25 mouse cellular contexts compared by ENCODE assay signal in genomic region chr6:103859787-103860186, GRCm38 (mm10).
"Had no signal": no experiment of that assay in that cellular context is flagged by ENCODE, and none has a peak within 500 bp of the region (broad histone marks: within the 10 kb centered on the region; RNA-seq: fewer than 3 reads in every experiment).

No protein-coding gene starts in this region.

- H3K9me3 ChIP-seq: heart, embryonic 10.5 days; heart, embryonic 12.5 days; hindbrain, embryonic 10.5 days; hindbrain, embryonic 12.5 days; intestine, embryonic 15.5 days; limb, embryonic 10.5 days; limb, embryonic 12.5 days; liver, embryonic 13.5 days had no signal

- H3K27me3 ChIP-seq: heart, embryonic 12.5 days; hindbrain, embryonic 12.5 days; intestine, embryonic 15.5 days; limb, embryonic 12.5 days; liver, embryonic 13.5 days had no signal

- DNase-seq: gastrocnemius, adult 2 months; gastrocnemius, postnatal 10 days; gastrocnemius, postnatal 25 days; heart, adult 18-20 months; heart, postnatal 10 days; heart, postnatal 4 days; kidney, adult 18-20 months; kidney, postnatal 14 days; kidney, postnatal 36 days; liver; liver, embryonic 13.5 days had no signal

- H3K9ac ChIP-seq: heart, embryonic 12.5 days; hindbrain, embryonic 12.5 days; hindbrain, embryonic 14.5 days; intestine, embryonic 15.5 days; limb, embryonic 12.5 days; liver, embryonic 13.5 days had no signal

- H3K4me2 ChIP-seq: heart, embryonic 12.5 days; hindbrain, embryonic 12.5 days; hindbrain, embryonic 14.5 days; intestine, embryonic 15.5 days; limb, embryonic 12.5 days; liver, embryonic 11.5 days; liver, embryonic 13.5 days had no signal

- H3K27ac ChIP-seq: gastrocnemius, adult 2 months; heart, embryonic 10.5 days; hindbrain, embryonic 10.5 days; hindbrain, embryonic 12.5 days; hindbrain, embryonic 14.5 days; intestine, embryonic 15.5 days; layer of hippocampus, adult 2 months; left cerebral cortex, adult 2 months; limb, embryonic 10.5 days; limb, embryonic 12.5 days; liver, embryonic 13.5 days had no signal

- H3K4me1 ChIP-seq: heart, embryonic 10.5 days; heart, embryonic 12.5 days; hindbrain, embryonic 10.5 days; hindbrain, embryonic 12.5 days; intestine, embryonic 15.5 days; limb, embryonic 10.5 days; limb, embryonic 12.5 days; liver, embryonic 13.5 days had no signal

- H3K4me3 ChIP-seq: gastrocnemius, adult 2 months; heart, embryonic 10.5 days; heart, embryonic 12.5 days; hindbrain, embryonic 10.5 days; hindbrain, embryonic 12.5 days; intestine, embryonic 15.5 days; layer of hippocampus, adult 2 months; left cerebral cortex, adult 2 months; limb, embryonic 10.5 days; limb, embryonic 12.5 days; liver, embryonic 13.5 days had no signal

- H3K36me3 ChIP-seq: heart, embryonic 10.5 days; heart, embryonic 12.5 days; hindbrain, embryonic 10.5 days; hindbrain, embryonic 12.5 days; intestine, embryonic 15.5 days; limb, embryonic 10.5 days; limb, embryonic 12.5 days; liver, embryonic 13.5 days had no signal

- ATAC-seq: hindbrain, embryonic 16.5 days; inflammation-experienced regulatory T-cells, adult 6 months; intestine, embryonic 15.5 days; intestine, postnatal 0 days had no signal
